Mouse (Mus musculus) lung, postnatal 36 days (tissue): ENCODE results near the gene Cda.

ENCODE experiments used
- DNase-seq: peaks from one replicate; pipeline ENCODE4 v3.0.0; 2022; ENCODE audit warnings: mixed read lengths

The Cda gene

DNA sequence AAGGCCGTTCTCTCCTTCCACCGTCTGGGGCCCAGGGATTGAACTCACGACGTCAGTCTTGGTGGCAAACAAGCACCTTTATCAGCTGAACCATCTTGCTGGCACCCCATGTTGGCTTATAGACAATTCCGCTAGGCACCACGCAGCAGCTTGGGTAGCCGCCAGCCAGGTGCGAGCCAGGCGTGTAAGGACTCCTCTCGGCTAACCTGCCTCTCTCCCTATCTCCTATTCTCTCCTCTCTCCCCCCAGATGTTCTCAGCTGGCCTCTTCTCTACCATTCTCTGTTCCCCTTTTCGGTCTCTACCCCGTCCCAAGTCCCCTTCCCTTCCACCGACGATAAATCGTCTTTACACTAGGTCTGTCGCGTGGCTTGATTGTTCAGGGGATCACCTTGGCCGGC is 64.0 kb downstream of the Cda start:
- DNase-seq, result no peak

DNA sequence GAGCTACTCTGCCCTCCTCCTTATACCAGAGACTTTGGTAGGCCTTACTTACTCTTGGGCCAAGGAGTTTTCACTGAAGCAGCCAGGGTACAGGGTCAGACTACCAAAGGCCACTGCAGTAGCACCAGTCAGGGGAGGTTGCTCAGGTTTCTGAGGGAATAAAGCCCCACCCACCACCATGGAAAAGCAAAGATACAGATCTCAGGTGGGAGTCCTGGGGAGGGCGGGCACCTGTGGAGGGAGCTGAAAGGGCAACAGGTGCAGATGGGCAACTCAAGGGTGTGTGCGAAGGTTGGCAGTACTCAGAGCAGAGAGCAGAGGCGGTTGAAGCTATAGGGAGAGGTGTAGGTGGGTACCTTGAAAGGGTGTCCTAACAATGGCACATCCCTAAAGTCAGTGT is 64.8 kb downstream of the Cda start:
- no peak for DNase-seq

DNA sequence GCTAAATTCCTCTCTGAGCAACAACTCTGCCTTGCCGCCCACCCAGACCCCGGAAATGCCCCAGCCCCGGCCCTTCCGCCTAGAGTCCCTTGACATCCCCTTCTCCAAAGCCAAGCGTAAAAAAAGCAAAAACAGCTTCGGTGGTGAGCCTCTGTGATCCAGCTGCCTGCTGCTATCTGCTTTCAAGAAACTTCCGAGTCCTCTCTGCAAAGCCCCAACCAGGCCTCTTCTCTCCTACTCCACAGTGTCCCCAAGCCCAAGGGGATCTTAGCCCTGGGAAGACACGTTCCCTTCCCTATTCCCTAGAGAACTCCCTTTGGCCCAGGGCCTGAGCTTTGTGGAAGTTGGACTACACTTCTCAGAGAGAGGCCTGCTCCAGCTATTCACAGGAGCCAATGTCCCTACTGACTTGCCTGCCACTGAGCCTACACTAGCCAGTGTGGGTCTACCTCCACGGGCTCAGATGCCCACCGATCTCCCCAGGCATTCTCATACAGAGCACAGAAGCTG is 66.5 kb downstream of the Cda start:
- no peak for DNase-seq

DNA sequence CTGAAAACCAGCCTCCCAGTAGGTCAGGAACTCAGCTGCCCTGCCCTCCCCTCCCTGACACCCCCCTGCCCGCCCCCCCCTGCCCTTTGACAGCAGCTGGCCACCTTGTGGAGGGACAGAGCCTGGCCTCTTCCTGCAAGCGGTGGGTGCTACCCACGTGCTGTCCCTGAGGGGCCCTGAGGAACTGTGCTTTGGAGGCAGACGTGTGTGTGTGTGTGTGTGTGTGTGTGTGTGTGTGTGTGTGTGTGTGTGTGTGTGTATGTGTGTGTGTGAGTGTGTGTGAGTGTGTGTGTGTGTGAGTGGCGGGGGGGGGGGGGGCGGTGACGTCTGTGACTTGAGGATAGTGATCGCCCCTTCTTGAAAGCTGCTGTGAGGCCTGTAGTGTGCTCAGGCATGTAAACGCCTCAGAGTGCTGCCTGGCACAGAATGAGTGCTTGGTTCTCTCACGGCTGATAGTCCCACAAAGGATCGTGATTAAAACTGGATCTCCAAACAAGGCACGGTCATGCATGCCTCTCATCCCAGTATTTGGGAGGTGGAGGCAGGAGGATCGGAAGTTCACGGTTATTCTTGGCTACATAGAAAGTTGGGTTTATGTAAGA is 73.7 kb downstream of the Cda start:
- no peak for DNase-seq

DNA sequence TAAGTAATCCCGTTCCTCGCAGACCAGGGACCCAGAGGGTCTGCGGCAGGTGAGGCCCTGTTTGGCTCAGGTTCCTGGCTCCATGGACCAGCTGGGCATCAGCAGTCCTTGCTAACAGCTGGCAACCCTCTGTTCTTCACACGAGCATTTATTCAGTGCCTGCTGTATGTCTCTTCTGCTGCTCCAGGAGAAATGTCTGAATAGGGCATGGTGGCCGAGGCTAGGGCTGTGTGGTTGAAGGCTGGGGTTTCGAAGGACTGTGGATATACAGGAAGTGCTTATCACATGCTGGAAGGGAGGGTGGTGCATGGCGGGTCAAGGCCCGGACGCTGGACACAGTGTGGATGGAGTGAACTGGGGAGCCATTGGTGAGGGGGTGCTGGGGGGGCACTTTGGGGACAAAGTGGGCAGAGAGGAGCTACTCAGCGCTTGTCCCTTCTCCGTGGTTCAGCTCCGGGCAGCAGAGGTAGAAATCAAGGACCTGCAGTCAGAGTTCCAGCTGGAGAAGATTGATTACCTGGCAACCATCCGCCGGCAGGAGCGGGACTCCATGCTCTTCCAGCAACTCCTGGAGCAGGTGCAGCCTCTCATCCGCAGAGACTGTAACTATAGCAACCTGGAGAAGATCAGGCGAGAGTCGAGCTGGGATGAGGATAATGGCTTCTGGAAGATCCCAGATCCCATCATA is 74.4 kb downstream of the Cda start:
- no peak for DNase-seq

DNA sequence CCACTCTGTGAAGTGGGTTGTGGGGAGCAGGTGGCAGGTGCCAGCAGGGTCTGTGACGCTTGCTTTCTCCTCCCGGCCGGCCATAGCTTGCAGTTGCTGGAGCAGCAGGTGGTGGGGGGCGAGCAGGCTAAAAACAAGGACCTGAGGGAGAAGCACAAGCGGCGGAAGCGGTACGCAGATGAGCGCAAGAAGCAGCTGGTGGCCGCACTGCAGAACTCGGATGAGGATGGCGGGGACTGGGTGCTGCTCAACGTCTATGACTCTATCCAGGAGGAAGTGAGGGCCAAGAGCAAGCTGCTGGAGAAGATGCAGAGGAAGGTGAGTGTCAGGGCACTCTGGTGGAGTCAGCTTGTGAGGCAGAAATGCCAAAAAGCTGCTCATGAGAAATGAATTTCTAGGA is 75.8 kb downstream of the Cda start:
- DNase-seq, result no peak

DNA sequence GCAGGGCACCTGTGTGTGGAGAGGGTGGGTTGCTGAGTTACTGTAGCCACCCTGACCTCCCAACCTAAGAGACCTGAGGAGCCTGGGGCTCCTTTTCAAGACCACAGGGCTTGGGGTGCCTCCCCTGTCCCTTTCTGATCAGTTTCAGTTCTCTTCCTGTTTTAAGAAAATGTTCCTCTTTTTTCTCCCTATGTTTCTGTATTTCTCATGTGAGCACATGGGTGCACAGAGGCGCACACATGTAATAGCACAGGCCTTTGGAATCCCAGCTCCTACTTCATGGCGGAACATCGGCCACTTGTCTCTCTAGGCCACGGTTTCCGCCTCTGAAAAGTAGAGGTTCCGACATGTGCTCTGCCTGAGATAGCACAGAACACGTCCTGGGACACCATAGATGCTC is 79.1 kb downstream of the Cda start:
- DNase-seq, result no peak
